Mouse (Mus musculus): ENCODE data around the gene Foxb2. TPM values are rescaled to one million over a fixed set of nuclear protein-coding genes. Genes with fewer than 3 reads are reported as not detected.

The Foxb2 gene
- total and polyA plus RNA-seq, 3 experiments = not detected

DNA sequence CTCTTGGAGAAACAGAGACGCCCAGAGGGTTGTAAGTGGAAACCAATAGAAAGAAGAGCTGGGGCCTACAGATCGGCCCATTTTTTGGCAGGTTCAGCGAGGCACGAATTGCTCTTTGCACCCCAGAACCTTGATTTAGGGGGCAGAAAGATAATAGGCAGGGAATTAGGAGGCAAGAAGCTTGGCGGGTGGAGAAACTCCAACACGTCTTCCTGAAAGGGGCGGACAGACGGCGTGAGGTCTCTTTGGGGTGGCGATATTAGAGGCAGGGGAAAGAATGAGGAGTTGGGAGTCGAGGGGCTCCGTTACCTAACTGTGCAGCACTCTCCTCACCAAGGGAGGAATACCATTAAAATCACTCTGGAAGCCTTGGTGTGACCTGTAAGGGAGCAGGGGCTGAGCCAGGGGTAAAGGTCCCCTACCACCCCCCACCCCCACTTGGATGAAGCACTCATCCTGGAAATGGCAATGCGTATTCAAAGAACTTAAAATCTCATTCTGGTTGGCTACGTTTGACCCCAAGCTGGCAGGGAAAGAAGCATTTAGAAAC is 1.5 kb upstream of the Foxb2 start:
- Histone ChIP-seq H3K27ac (ENCODE audit: insufficient read depth, low read depth) (no peak overlapping the region), H3K27me3 (replicated peaks) (no peaks in the 10 kb centered on the region), H3K9me3 (replicated peaks; ENCODE audit: low read length) (peaks cover 16% of the 10 kb centered on the region), H3K79me2 (replicated peaks; ENCODE audit: control insufficient read depth, extremely low read depth, insufficient read depth, poor library complexity, severe bottlenecking) (no peaks in the 10 kb centered on the region), H3K36me3 (replicated peaks in 1 of 2; ENCODE audit: control insufficient read depth in 1 of 2, insufficient read depth in 1 of 2, low read length in 1 of 2) (no peaks in the 10 kb centered on the region), H3K4me1 (ENCODE audit: control insufficient read depth in 1 of 2, insufficient read depth in 2 of 2) (no peaks in the 10 kb centered on the region), H3K4me2 (ENCODE audit: insufficient read depth, low read depth, poor library complexity, severe bottlenecking) (no peak overlapping the region), H3K9ac (ENCODE audit: insufficient read depth, low read depth) (no peak overlapping the region), H3K4me3 (replicated peaks in 1 of 3; ENCODE audit: low read depth in 2 of 3, low read length in 2 of 3, poor library complexity in 1 of 3) (no peak overlapping the region)
- dilution Hi-C loops (cut with MboI; ENCODE audit: extremely low pct_ligation_motif_present, extremely low pct_unique_long_range_greater_than_20kb, low sequenced_read_pairs) = no loop called here
- in situ Hi-C loops (cut with MboI; ENCODE audit: low pct_ligation_motif_present, low pct_unique_long_range_greater_than_20kb, low sequenced_read_pairs) = no loop called here
- DNase-seq (ENCODE audit: extremely low read depth) = no peak
- TF ChIP-seq JUND (conservative IDR thresholded peaks at IDR 0.05; ENCODE audit: low read depth, low read length) (no peak), TBP (conservative IDR thresholded peaks at IDR 0.05; ENCODE audit: low read depth, low read length) (no peak), CHD2 (IDR thresholded peaks at IDR 0.05; ENCODE audit: low read length) (no peak), MAZ (IDR thresholded peaks at IDR 0.05; ENCODE audit: low read depth, low read length) (no peak), MXI1 (IDR thresholded peaks at IDR 0.05; ENCODE audit: low read depth, low read length) (no peak), IRF4 (IDR thresholded peaks at IDR 0.05; ENCODE audit: low read depth, low read length) (no peak), JUN (IDR thresholded peaks at IDR 0.05; ENCODE audit: insufficient read depth, low read depth, low read length) (no peak), ZKSCAN1 (IDR thresholded peaks at IDR 0.05; ENCODE audit: borderline replicate concordance, low read depth, low read length) (no peak), ZMIZ1 (IDR thresholded peaks at IDR 0.05; ENCODE audit: low read depth, low read length) (no peak), POLR2A (IDR thresholded peaks at IDR 0.05; ENCODE audit: low read depth, low read length) (no peak), SMC3 (IDR thresholded peaks at IDR 0.05; ENCODE audit: low read depth, low read length) (no peak), RCOR1 (conservative IDR thresholded peaks at IDR 0.05; ENCODE audit: low read depth, low read length) (no peak), BHLHE40 (IDR thresholded peaks at IDR 0.05; ENCODE audit: low read depth, low read length) (no peak), TCF12 (IDR thresholded peaks at IDR 0.05; ENCODE audit: low read depth, low read length) (no peak), UBTF (IDR thresholded peaks at IDR 0.05; ENCODE audit: low read depth, low read length) (no peak), PAX5 (IDR thresholded peaks at IDR 0.05; ENCODE audit: low read length) (no peak), ELF1 (IDR thresholded peaks at IDR 0.05; ENCODE audit: low read depth, low read length) (no peak), ETS1 (conservative IDR thresholded peaks at IDR 0.05; ENCODE audit: low read depth, low read length) (no peak), GABPA (IDR thresholded peaks at IDR 0.05; ENCODE audit: insufficient replicate concordance, low read depth, low read length) (no peak), SIN3A (IDR thresholded peaks at IDR 0.05; ENCODE audit: low read length) (no peak)
